Mouse (Mus musculus) spleen, adult 2 months (tissue): ENCODE measurements around the gene Gpr84. TPM values are rescaled to one million over a fixed set of nuclear protein-coding genes. Genes with fewer than 3 reads are reported as not detected.

Source experiments
- DNase-seq, 2 experiments: peaks; one replicate each; pipeline versions ENCODE4 v3.0.0 to v3.0.0-alpha.2; 2012 to 2021; ENCODE audit warnings: low spot score in 2 of 2, low read depth in 1 of 2
- H3K27ac ChIP-seq: fragments of 200-500 bp; 2 replicates; pipeline ENCODE4 v1.5.1; 2012; ENCODE audit warnings: low read length, inconsistent platforms; ENCODE audit not compliant: insufficient read depth
- H3K27me3 ChIP-seq: fragments of 200-500 bp; 2 replicates; pipeline ENCODE4 v1.6.1; 2012; ENCODE audit warnings: mild to moderate bottlenecking, moderate library complexity, low read length, inconsistent platforms; ENCODE audit not compliant: control insufficient read depth, insufficient read depth
- H3K36me3 ChIP-seq: fragments of 200-500 bp; 2 replicates; pipeline ENCODE4 v1.6.1; 2012; ENCODE audit warnings: mild to moderate bottlenecking, low read length, inconsistent platforms; ENCODE audit not compliant: control insufficient read depth, insufficient read depth
- H3K4me1 ChIP-seq: fragments of 200-500 bp; 2 replicates; pipeline ENCODE4 v1.6.1; 2011; ENCODE audit warnings: inconsistent platforms; ENCODE audit not compliant: control insufficient read depth, insufficient read depth, insufficient read length
- H3K4me3 ChIP-seq: fragments of 200-500 bp; 2 replicates; pipeline ENCODE4 v1.5.1; 2011; ENCODE audit warnings: mild to moderate bottlenecking, inconsistent platforms; ENCODE audit not compliant: insufficient read depth, insufficient read length; ENCODE audit errors: extremely low read depth
- CTCF ChIP-seq: fragments of 200-500 bp; IDR thresholded peaks from 2 replicates; pipeline ENCODE4 v1.5.1; 2011; ENCODE audit warnings: mild to moderate bottlenecking, inconsistent platforms; ENCODE audit not compliant: insufficient read depth, insufficient read length, insufficient replicate concordance; ENCODE audit errors: extremely low read depth
- POLR2A ChIP-seq: fragments of 200-500 bp; IDR thresholded peaks from 2 replicates; pipeline ENCODE4 v1.6.1; 2011; ENCODE audit warnings: low read depth, low read length, inconsistent platforms
- WGBS: fragments of 180-500 bp; shearing (Covaris S2); methylation state at CpG from one replicate; pipeline ENCODE4 v1.1.7; 2018; 5-methylcytosine and 5-hydroxymethylcytosine counted together
- polyA plus RNA-seq: library from polyadenylated mRNA; depleted of rRNA; stranded (reverse); fragments of >200 nt; gene quantifications from 2 replicates; pipeline ENCODE4 v1.2.3, GENCODE M21; 2012

Gpr84 gene
- polyA plus RNA-seq, 1 experiment: 0.33 TPM

DNA sequence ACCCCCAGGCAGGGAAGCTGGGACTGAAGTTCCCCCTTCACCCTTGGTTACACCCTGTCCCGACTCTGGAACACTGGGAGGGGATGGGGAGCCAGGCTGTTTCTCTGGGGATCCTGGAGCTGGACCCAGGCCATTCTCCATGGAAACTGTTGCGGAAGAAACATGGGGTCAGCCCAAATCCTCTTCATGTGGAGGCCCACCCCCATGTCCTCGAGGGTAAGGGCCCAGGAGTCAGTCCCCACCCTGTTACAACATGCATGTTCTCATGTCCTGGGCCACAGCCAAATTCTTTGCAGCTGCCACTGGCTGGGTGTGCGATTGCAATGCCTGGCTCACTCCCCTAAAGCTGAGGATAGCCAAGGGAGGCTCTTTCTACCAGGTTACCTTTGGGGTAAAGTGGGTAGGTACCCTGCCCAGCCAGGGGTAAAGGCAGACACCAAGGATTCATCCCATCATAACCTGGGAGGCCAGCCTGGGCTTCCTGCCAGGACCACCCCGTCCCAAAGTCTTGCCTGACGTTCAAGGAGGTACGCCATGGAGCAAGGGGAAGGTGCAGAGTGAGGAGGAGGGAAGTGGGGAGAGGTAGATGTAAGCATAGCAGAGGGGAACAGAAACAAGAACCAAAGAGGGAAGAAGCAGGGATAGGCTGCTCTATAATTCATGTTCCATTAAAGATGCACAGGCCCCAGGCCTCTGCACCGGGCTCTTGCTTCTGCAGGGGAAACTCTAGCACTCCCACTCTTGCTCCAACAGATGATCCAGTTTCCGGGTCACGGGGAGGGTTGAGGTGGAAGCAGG, 5.8 kb upstream of the Gpr84 start:
- H3K27ac ChIP-seq: no peak overlapping the region
- H3K4me3 ChIP-seq: no peak overlapping the region
- TF ChIP-seq POLR2A: no peak
- TF ChIP-seq CTCF: no peak
- peaks cover 6% of the 10 kb centered on the region for H3K36me3 ChIP-seq
- DNase-seq: no peak
- H3K27me3 ChIP-seq: no peaks in the 10 kb centered on the region
- 80% methylated on average over 10 of the region's 10 CpGs for WGBS
- H3K4me1 ChIP-seq: no peaks in the 10 kb centered on the region

DNA sequence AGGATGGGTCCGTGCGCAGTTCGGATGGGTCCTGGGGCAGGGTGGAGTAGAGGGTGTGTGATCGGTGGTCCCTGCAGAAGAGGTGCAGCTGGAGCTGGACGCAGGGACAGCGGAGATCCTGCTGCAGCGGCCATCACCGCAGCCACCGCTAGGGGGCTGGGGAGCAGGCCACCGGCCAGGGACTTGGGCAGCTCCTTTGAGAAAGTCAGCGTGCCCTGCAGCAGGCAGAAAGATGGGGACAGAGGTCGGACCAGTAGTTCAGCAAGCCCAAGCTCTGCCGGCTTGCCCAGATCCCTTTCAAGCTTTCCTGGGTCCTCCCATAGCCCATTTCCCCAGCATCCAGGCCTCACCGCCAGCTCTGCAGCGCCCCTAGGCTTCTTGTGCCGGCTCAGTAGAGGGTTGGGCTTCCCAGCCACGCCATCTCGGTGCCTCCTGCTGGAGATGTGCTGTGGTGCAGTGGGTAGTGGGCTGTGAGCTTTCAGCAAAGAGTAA, 4.6 kb upstream of the Gpr84 start:
- 80% methylated on average over 18 of the region's 18 CpGs for WGBS
- H3K4me1 ChIP-seq: no peaks in the 10 kb centered on the region
- H3K27ac ChIP-seq: no peak overlapping the region
- no peaks in the 10 kb centered on the region for H3K27me3 ChIP-seq
- DNase-seq: no peak
- H3K4me3 ChIP-seq: no peak overlapping the region
- TF ChIP-seq CTCF (peak; percentile 49; the same call in 1 of the 2 replicates), POLR2A (no peak)
- H3K36me3 ChIP-seq: peaks cover 6% of the 10 kb centered on the region

- WGBS: 84% methylated on average over 22 of the region's 22 CpGs
- DNase-seq: no peak
Measured at GRCm38 (mm10) chr15:103314181-103314580, 3.8 kb upstream of the Gpr84 start.

GRCm38 (mm10) chr15:103313495-103314095, 3.2 kb upstream of the Gpr84 start:
- Histone ChIP-seq H3K36me3 (peaks cover 6% of the 10 kb centered on the region), H3K4me1 (no peaks in the 10 kb centered on the region), H3K4me3 (no peak overlapping the region), H3K27me3 (no peaks in the 10 kb centered on the region), H3K27ac (no peak overlapping the region)
- peak in 1 of 2 experiments; percentile 37 for DNase-seq
- TF ChIP-seq CTCF (peak; percentile 17; the same call in 1 of the 2 replicates), POLR2A (no peak)
- WGBS: 43% methylated on average over 18 of the region's 18 CpGs

More at GRCm38 (mm10) chr15:103314181-103314580, 3.8 kb upstream of the Gpr84 start:
- TF ChIP-seq CTCF (no peak), POLR2A (no peak)
- H3K4me1 ChIP-seq: no peaks in the 10 kb centered on the region
- H3K27ac ChIP-seq: no peak overlapping the region
- no peaks in the 10 kb centered on the region for H3K27me3 ChIP-seq
- H3K36me3 ChIP-seq: peaks cover 6% of the 10 kb centered on the region
- no peak overlapping the region for H3K4me3 ChIP-seq

DNA sequence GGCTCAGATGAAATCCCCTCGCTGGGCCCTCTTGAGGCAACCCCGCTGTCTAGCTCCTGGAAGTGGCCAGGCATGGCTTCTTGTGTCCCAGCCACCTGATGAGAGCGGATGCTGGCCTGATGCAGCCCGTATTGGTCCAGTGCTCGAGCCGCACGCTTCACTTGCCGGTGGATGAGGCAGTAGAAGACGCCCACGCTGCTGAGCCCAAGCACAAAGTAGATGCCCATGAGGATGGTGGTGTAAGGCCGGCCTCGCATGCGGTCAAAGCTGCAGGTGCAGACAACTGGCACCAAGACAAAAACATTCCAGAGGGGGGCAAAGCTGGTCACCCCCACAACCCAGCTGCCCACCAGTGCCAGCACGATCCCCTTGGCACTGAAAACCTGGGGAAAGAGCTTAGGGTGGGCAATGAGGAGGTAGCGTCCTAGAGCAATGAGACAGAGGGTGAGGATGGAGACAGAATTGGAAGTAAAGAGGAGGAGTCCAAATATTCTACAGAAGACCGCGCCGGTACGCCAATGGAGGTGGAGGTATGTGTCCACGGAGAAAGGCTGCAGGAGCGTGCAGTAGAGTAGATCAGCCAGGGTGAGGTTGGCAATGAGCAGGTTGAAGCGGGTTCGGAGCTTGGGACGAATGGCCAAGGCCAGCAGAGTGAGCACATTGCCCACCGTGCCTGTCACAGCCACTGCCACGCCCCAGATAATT, 1.4 kb downstream of the Gpr84 start:
- TF ChIP-seq CTCF: no peak
- TF ChIP-seq POLR2A: no peak
- H3K4me3 ChIP-seq: no peak overlapping the region
- H3K27me3 ChIP-seq: no peaks in the 10 kb centered on the region
- no peaks in the 10 kb centered on the region for H3K36me3 ChIP-seq
- 83% methylated on average over 26 of the region's 26 CpGs for WGBS
- DNase-seq: no peak
- H3K27ac ChIP-seq: no peak overlapping the region
- H3K4me1 ChIP-seq: peaks cover 5% of the 10 kb centered on the region; the same call in 1 of the 2 replicates

DNA sequence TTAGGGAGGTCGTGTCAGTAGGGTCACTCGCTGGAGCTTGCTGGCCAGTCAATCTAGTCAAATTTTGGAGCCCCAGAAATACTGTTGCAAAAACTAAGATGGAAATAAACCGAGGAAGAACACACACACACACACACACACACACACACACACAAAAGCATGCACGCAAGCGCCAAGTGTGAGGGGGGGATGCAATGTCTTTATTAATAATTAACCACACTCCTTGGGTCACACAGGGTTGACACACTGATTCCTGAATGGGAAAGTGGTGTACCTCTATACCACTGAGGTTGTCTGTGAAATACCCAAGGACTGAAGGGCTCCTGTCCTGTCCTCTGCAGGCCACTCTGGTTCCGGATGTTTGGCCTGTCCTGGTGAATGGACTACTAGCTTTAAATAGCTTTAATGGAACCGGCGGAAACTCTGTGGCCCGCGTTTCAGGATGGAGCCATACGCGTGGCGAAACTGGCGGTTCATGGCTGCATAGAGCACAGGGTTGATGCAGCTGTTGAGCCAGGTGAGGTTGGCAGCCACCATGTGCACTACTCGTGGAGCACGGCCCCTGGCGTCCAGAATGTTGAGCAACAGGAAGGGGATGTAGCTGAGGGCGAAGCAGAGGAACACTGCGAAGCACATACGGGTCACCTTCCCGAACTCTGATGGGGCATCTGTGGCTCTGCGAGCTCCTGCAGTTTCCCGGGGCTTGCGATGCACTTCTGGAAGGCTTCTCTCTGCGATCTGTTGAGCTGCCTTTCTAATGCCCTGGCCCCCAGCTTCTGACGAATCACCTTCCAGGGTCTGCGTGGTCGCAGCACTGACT, 2.1 kb downstream of the Gpr84 start:
- Histone ChIP-seq H3K4me1 (peaks cover 5% of the 10 kb centered on the region; the same call in 1 of the 2 replicates), H3K27ac (no peak overlapping the region)
- DNase-seq: no peak

More for the DNA sequence above, 2.1 kb downstream of the Gpr84 start:
- Histone ChIP-seq H3K27me3 (no peaks in the 10 kb centered on the region), H3K36me3 (no peaks in the 10 kb centered on the region), H3K4me3 (no peak overlapping the region)
- 42% methylated on average over 28 of the region's 28 CpGs for WGBS
- TF ChIP-seq POLR2A (no peak), CTCF (no peak)
